Mouse (Mus musculus) bone marrow macrophage, adult 2 months (primary cell): ENCODE data around the gene B3galt1.

Experiments
- CTCF ChIP-seq: IDR thresholded peaks from 2 replicates; pipeline ENCODE4 v1.5.1; 2012; ENCODE audit warnings: low read depth, mild to moderate bottlenecking, low read length, moderate library complexity
- POLR2A ChIP-seq: IDR thresholded peaks from 2 replicates; pipeline ENCODE4 v1.6.1; 2012; ENCODE audit warnings: mild to moderate bottlenecking, low read depth, low read length, borderline replicate concordance

DNA sequence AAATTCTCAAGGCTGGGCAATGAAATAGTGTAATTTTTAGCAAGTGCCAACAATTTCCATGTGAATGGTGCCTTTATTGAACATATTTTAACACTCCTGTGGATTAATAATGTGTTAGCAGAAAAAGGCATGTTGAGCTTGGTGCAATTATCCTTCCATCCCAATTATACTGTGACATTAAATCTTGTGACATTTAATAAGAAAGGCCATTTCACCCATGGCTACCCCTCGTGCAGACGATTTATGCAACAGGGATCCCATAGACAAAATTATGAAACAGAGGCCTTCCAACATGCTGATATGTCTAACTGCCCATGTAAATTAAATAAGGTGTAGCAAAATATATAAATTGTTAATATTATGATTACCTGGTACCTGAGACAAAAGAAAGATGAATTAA, 293.3 kb downstream of the B3galt1 start:
- TF ChIP-seq CTCF (no peak), POLR2A (no peak)
